Mouse (Mus musculus) thymus, postnatal 36 days (tissue): ENCODE data around the gene Gpnmb.
A peak's percentile ranks its signal among the peaks of the same experiment; 100 is the strongest.

Source experiments
- DNase-seq, 2 experiments: peaks; one replicate each; pipeline ENCODE4 v3.0.0; 2022; ENCODE audit warnings: mixed read lengths in 2 of 2

Gene Gpnmb

GRCm38 (mm10) chr6:49032783-49033182 is 3.6 kb upstream of the Gpnmb start:
- no peak for DNase-seq

- DNase-seq, result no peak
Observed at GRCm38 (mm10) chr6:49037268-49037662, 919 bp downstream of the Gpnmb start.

- DNase-seq, result peak; percentile 54 to 60
Observed at GRCm38 (mm10) chr6:49039470-49040180, 3.3 kb downstream of the Gpnmb start.

GRCm38 (mm10) chr6:49046502-49046901 is 10.2 kb downstream of the Gpnmb start:
- no peak for DNase-seq

- no peak for DNase-seq
Observed at GRCm38 (mm10) chr6:49046976-49047375, 10.6 kb downstream of the Gpnmb start.

GRCm38 (mm10) chr6:49047848-49048247 is 11.5 kb downstream of the Gpnmb start:
- no peak for DNase-seq

GRCm38 (mm10) chr6:49048395-49048794 is 12.0 kb downstream of the Gpnmb start:
- no peak for DNase-seq

GRCm38 (mm10) chr6:49050677-49051410 is 14.5 kb downstream of the Gpnmb start:
- no peak for DNase-seq

- peak; percentile 18 to 32 for DNase-seq
Observed at GRCm38 (mm10) chr6:49052191-49052590, 15.8 kb downstream of the Gpnmb start.

- DNase-seq, result no peak
Observed at GRCm38 (mm10) chr6:49055256-49055733, 18.9 kb downstream of the Gpnmb start.

- DNase-seq, result no peak
Observed at GRCm38 (mm10) chr6:49056009-49056408, 19.7 kb downstream of the Gpnmb start.

- peak; percentile 56 to 62 for DNase-seq
Observed at GRCm38 (mm10) chr6:49057053-49058021, 21.0 kb downstream of the Gpnmb start.

GRCm38 (mm10) chr6:49068361-49068760 is 32.0 kb downstream of the Gpnmb start:
- DNase-seq, result no peak

- DNase-seq, result peak; percentile 93
Observed at GRCm38 (mm10) chr6:49073304-49074116, 37.2 kb downstream of the Gpnmb start, which contains the start of gene Malsu1. Gene Malsu1, plus strand, starts transcription at chr6:49073795.

- DNase-seq, result no peak
Observed at GRCm38 (mm10) chr6:49074117-49074490, 37.8 kb downstream of the Gpnmb start.

GRCm38 (mm10) chr6:49077894-49078293 is 41.5 kb downstream of the Gpnmb start:
- no peak for DNase-seq

GRCm38 (mm10) chr6:49079313-49079712 is 43.0 kb downstream of the Gpnmb start:
- no peak for DNase-seq

GRCm38 (mm10) chr6:49083008-49083407 is 46.7 kb downstream of the Gpnmb start:
- no peak for DNase-seq

- no peak for DNase-seq
Observed at GRCm38 (mm10) chr6:49094968-49095367, 58.6 kb downstream of the Gpnmb start.

- DNase-seq, result no peak
Observed at GRCm38 (mm10) chr6:49096421-49096820, 60.1 kb downstream of the Gpnmb start.

- no peak for DNase-seq
Observed at GRCm38 (mm10) chr6:49096933-49097461, 60.7 kb downstream of the Gpnmb start.
